Mouse (Mus musculus): ENCODE measurements around the gene Cyp17a1. TPM values are rescaled to one million over a fixed set of nuclear protein-coding genes. Genes with fewer than 3 reads are reported as not detected.
A peak's percentile ranks its signal among the peaks of the same experiment; 100 is the strongest.

Gene Cyp17a1
- total RNA-seq, 1 experiment from 2014 or later: 0.23 TPM

- ATAC-seq (ENCODE audit: extremely low read depth, insufficient number of reproducible peaks, low FRiP score, poor library complexity, severe bottlenecking): no peak
Measured at GRCm38 (mm10) chr19:46679720-46680383, 6.9 kb upstream of the Cyp17a1 start.

GRCm38 (mm10) chr19:46675641-46676040, 2.7 kb upstream of the Cyp17a1 start:
- ATAC-seq (ENCODE audit: extremely low read depth, insufficient number of reproducible peaks, low FRiP score, poor library complexity, severe bottlenecking): no peak

GRCm38 (mm10) chr19:46670691-46671090, 2.3 kb downstream of the Cyp17a1 start:
- ATAC-seq (ENCODE audit: extremely low read depth, insufficient number of reproducible peaks, low FRiP score, poor library complexity, severe bottlenecking): peak; percentile 68; the same call in 1 of the 2 replicates

- no peak for ATAC-seq (ENCODE audit: extremely low read depth, insufficient number of reproducible peaks, low FRiP score, poor library complexity, severe bottlenecking)
Measured at GRCm38 (mm10) chr19:46669802-46670201, 3.2 kb downstream of the Cyp17a1 start.

- no peak for ATAC-seq (ENCODE audit: extremely low read depth, insufficient number of reproducible peaks, low FRiP score, poor library complexity, severe bottlenecking)
Measured at GRCm38 (mm10) chr19:46668263-46668662, 4.7 kb downstream of the Cyp17a1 start.

GRCm38 (mm10) chr19:46667300-46667699, 5.7 kb downstream of the Cyp17a1 start:
- ATAC-seq (ENCODE audit: extremely low read depth, insufficient number of reproducible peaks, low FRiP score, poor library complexity, severe bottlenecking): no peak

- ATAC-seq (ENCODE audit: extremely low read depth, insufficient number of reproducible peaks, low FRiP score, poor library complexity, severe bottlenecking): no peak
Measured at GRCm38 (mm10) chr19:46665474-46665873, 7.5 kb downstream of the Cyp17a1 start.

GRCm38 (mm10) chr19:46662784-46663183, 10.2 kb downstream of the Cyp17a1 start:
- ATAC-seq (ENCODE audit: extremely low read depth, insufficient number of reproducible peaks, low FRiP score, poor library complexity, severe bottlenecking): no peak

- ATAC-seq (ENCODE audit: extremely low read depth, insufficient number of reproducible peaks, low FRiP score, poor library complexity, severe bottlenecking): no peak
Measured at GRCm38 (mm10) chr19:46662214-46662613, 10.8 kb downstream of the Cyp17a1 start.

GRCm38 (mm10) chr19:46661511-46661910, 11.5 kb downstream of the Cyp17a1 start:
- no peak; the same call in 1 of the 2 replicates for ATAC-seq (ENCODE audit: extremely low read depth, insufficient number of reproducible peaks, low FRiP score, poor library complexity, severe bottlenecking)

- ATAC-seq (ENCODE audit: extremely low read depth, insufficient number of reproducible peaks, low FRiP score, poor library complexity, severe bottlenecking): no peak
Measured at GRCm38 (mm10) chr19:46658851-46659250, 14.1 kb downstream of the Cyp17a1 start.

GRCm38 (mm10) chr19:46658348-46658747, 14.6 kb downstream of the Cyp17a1 start:
- no peak for ATAC-seq (ENCODE audit: extremely low read depth, insufficient number of reproducible peaks, low FRiP score, poor library complexity, severe bottlenecking)

GRCm38 (mm10) chr19:46657339-46658020, 15.5 kb downstream of the Cyp17a1 start:
- ATAC-seq (ENCODE audit: extremely low read depth, insufficient number of reproducible peaks, low FRiP score, poor library complexity, severe bottlenecking): no peak

- ATAC-seq (ENCODE audit: extremely low read depth, insufficient number of reproducible peaks, low FRiP score, poor library complexity, severe bottlenecking): no peak
Measured at GRCm38 (mm10) chr19:46656151-46656840, 16.7 kb downstream of the Cyp17a1 start.

- peak; percentile 67 for ATAC-seq (ENCODE audit: extremely low read depth, insufficient number of reproducible peaks, low FRiP score, poor library complexity, severe bottlenecking)
Measured at GRCm38 (mm10) chr19:46655626-46656025, 17.3 kb downstream of the Cyp17a1 start.

GRCm38 (mm10) chr19:46653616-46654235, 19.2 kb downstream of the Cyp17a1 start:
- ATAC-seq (ENCODE audit: extremely low read depth, insufficient number of reproducible peaks, low FRiP score, poor library complexity, severe bottlenecking): peak; percentile 27; the same call in 1 of the 2 replicates

GRCm38 (mm10) chr19:46653188-46653587, 19.8 kb downstream of the Cyp17a1 start:
- no peak for ATAC-seq (ENCODE audit: extremely low read depth, insufficient number of reproducible peaks, low FRiP score, poor library complexity, severe bottlenecking)

- peak; percentile 51 for ATAC-seq (ENCODE audit: extremely low read depth, insufficient number of reproducible peaks, low FRiP score, poor library complexity, severe bottlenecking)
Measured at GRCm38 (mm10) chr19:46648565-46648964, 24.4 kb downstream of the Cyp17a1 start.

- ATAC-seq (ENCODE audit: extremely low read depth, insufficient number of reproducible peaks, low FRiP score, poor library complexity, severe bottlenecking): no peak
Measured at GRCm38 (mm10) chr19:46647850-46648249, 25.1 kb downstream of the Cyp17a1 start.

Data from neutrophil, adult 5-6 weeks (primary cell).